Mouse (Mus musculus) liver, embryonic 14.5 days (tissue): Measurements from ENCODE around the gene Sparc.
A peak's percentile ranks its signal among the peaks of the same experiment; 100 is the strongest.

Source experiments
- CTCF ChIP-seq: IDR thresholded peaks from 2 replicates; pipeline ENCODE4 v1.5.1; 2016; ENCODE audit warnings: antibody characterized with exemption, low read depth, control low read depth
- EP300 ChIP-seq: IDR thresholded peaks from 2 replicates; pipeline ENCODE4 v1.6.1; 2016; ENCODE audit warnings: antibody characterized with exemption, low read depth

DNA sequence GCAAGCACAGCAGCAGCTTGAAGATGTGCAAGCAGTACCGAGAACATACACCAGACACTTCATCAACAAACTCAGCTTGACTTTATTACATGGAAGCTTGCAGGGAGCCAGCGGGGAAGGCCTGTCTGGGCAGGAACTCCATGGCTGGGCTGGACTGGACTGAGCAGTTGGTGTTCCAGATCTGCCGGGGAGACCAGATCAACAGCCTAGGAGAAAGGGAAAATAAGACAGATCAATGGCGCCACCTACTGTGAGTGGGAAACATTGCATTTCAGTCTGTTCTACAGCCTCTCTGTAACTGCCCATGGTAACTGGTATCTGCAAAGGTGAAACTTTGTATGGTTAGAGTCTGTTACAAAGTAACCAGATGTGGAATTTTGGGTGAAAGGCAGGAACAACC lies 23.6 kb upstream of the Sparc start:
- peak; percentile 83 for TF ChIP-seq CTCF
- TF ChIP-seq EP300 = no peak
